Mouse (Mus musculus) liver, postnatal 0 days (tissue): Measurements from ENCODE around the gene Arhgef6. TPM values are rescaled to one million over a fixed set of nuclear protein-coding genes. Genes with fewer than 3 reads are reported as not detected.
A peak's percentile ranks its signal among the peaks of the same experiment; 100 is the strongest.

Source experiments
- ATAC-seq: fragments of 200-750 bp; cut with Nextera tagmentation; 2 replicates; pipeline ENCODE4 v1.8.0; 2017; ENCODE audit warnings: mild to moderate bottlenecking, moderate library complexity
- DNase-seq: peaks from one replicate; pipeline ENCODE4 v3.0.0-alpha.2; 2016
- H3K27ac ChIP-seq: fragments of 300-500 bp; sonication (generic); 2 replicates; pipeline ENCODE4 v1.5.1; 2014; ENCODE audit warnings: antibody characterized with exemption, moderate library complexity, mild to moderate bottlenecking, low read depth
- H3K27me3 ChIP-seq: fragments of 300-500 bp; sonication (generic); 2 replicates; pipeline ENCODE4 v1.6.1; 2014; ENCODE audit warnings: low read length, control low read depth, mixed read lengths; ENCODE audit not compliant: insufficient read depth
- H3K36me3 ChIP-seq: fragments of 300-500 bp; sonication (generic); replicated peaks from 2 replicates; pipeline ENCODE4 v1.6.1; 2014; ENCODE audit warnings: mild to moderate bottlenecking, control low read depth, low read length, moderate library complexity, mixed read lengths; ENCODE audit not compliant: insufficient read depth
- H3K4me1 ChIP-seq: fragments of 300-500 bp; sonication (generic); 2 replicates; pipeline ENCODE4 v1.6.1; 2014; ENCODE audit warnings: antibody characterized with exemption, mild to moderate bottlenecking, control low read depth; ENCODE audit not compliant: insufficient read depth
- H3K4me2 ChIP-seq: fragments of 300-500 bp; sonication (generic); 2 replicates; pipeline ENCODE4 v1.6.1; 2014; ENCODE audit warnings: low read depth, mild to moderate bottlenecking, low read length, moderate library complexity, mixed read lengths
- H3K4me3 ChIP-seq: fragments of 300-500 bp; sonication (generic); 2 replicates; pipeline ENCODE4 v1.5.1; 2014; ENCODE audit warnings: low read depth, low read length
- H3K9ac ChIP-seq: fragments of 300-500 bp; sonication (generic); replicated peaks from 2 replicates; pipeline ENCODE4 v1.6.1; 2014; ENCODE audit warnings: mild to moderate bottlenecking, moderate library complexity
- H3K9me3 ChIP-seq: fragments of 300-500 bp; sonication (generic); 2 replicates; pipeline ENCODE4 v1.6.1; 2016; ENCODE audit warnings: mild to moderate bottlenecking, control low read depth, low read length, mixed read lengths
- CTCF ChIP-seq: sonication (generic); IDR thresholded peaks from 2 replicates; pipeline ENCODE4 v1.5.1; 2016; ENCODE audit warnings: antibody characterized with exemption, low read depth
- EP300 ChIP-seq: IDR thresholded peaks from 2 replicates; pipeline ENCODE4 v1.6.1; 2016; ENCODE audit warnings: antibody characterized with exemption, low read depth, mild to moderate bottlenecking
- WGBS: fragments of 180-500 bp; shearing (Covaris S2); extraction: QIAGEN DNeasy Blood & Tissue Kit; methylation state at CpG from one replicate; pipeline ENCODE4 v1.1.7; 2014; ENCODE audit not compliant: insufficient replicate concordance; 5-methylcytosine and 5-hydroxymethylcytosine counted together
- polyA plus RNA-seq: library from polyadenylated mRNA; unstranded; fragments of >200 nt; fragmentation: Nextera tagmentation; extraction: Ambion mirVana; gene quantifications from 2 replicates; pipeline ENCODE4 v1.2.1, GENCODE M21; 2015

Gene Arhgef6
- polyA plus RNA-seq, 1 experiment from 2014 or later: 5.9 TPM

DNA sequence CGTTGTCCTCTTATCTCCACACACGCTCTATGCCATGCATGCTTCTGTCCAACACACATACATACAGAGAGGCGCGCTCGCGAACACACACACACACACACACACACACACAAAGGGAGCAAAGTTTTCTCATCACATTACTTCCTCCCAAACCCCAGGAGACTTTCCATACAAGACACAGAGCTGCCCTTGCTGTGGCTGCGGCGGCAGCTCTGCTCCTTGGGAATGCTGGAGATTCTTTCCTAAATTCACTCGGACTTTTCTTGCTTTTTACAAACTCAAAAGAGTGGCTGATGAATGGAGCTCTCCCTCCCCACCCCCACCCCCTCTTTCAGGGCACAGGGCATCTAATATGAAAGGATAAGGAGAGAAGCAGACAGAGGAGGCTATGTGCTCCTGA lies 52.2 kb downstream of the Arhgef6 start:
- Histone ChIP-seq H3K4me1 (no peaks in the 10 kb centered on the region), H3K4me2 (no peak overlapping the region), H3K27me3 (no peaks in the 10 kb centered on the region), H3K9me3 (no peaks in the 10 kb centered on the region), H3K27ac (no peak overlapping the region), H3K36me3 (no peaks in the 10 kb centered on the region), H3K4me3 (no peak overlapping the region), H3K9ac (no peak overlapping the region)
- DNase-seq: no peak
- WGBS: 72% methylated on average over 9 of the region's 9 CpGs
- no peak for TF ChIP-seq EP300
- no peak for TF ChIP-seq CTCF
- no peak for ATAC-seq

- DNase-seq (no peak), ATAC-seq (no peak)
- no peak overlapping the region for H3K9ac ChIP-seq
- H3K4me2 ChIP-seq: no peak overlapping the region
- H3K4me1 ChIP-seq: no peaks in the 10 kb centered on the region
- no peak overlapping the region for H3K27ac ChIP-seq
- TF ChIP-seq EP300 (no peak), CTCF (no peak)
- no peak overlapping the region for H3K4me3 ChIP-seq
- H3K36me3 ChIP-seq: no peaks in the 10 kb centered on the region
- no peaks in the 10 kb centered on the region for H3K27me3 ChIP-seq
- WGBS: 80% methylated on average over 3 of the region's 3 CpGs
- H3K9me3 ChIP-seq: no peaks in the 10 kb centered on the region
Measured at GRCm38 (mm10) chrX:57282184-57282583, 56.3 kb downstream of the Arhgef6 start.

DNA sequence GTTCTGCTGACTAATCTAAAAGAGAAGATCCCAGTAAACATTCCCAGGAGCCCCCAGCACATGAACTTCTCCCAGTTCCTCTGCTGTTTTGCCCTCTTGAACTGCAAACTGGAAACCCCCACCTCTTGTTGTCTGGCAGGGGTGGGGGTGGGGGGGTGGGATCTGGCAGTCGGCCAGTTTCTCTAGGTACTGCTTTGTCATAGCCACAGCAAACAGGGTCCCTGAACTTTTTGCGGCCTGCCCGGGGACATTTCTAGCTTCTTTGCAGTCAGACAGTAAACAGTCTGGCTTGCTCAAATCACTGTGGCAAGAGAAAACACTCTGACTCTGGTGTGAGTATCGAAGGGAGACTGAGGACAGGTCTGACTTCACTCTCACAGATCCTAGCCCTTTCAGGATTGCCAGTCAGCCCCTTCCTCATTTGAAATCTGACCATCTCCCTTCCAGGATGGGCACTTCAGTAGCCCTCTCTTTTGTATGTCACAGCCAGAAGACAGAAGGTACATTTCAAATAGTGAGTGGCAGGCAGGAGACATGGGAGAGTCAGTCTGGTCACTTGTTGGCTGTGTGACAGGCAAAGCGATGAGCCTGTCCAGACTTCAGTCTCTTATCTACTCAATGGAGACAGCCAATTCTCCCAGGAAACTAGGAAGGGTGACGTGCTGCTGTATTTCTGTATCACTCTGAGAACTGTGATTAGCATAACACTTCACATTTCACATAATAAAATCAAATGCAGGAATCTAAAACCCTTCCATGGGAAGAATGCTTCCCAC lies 60.8 kb downstream of the Arhgef6 start:
- Histone ChIP-seq H3K36me3 (no peaks in the 10 kb centered on the region; the same call in 1 of the 2 replicates), H3K4me1 (no peaks in the 10 kb centered on the region), H3K4me3 (no peak overlapping the region), H3K27ac (peak overlapping the region; percentile 70), H3K4me2 (no peak overlapping the region), H3K9ac (0 out of 2 replicates have a peak overlapping the region, but pooled peaks have one; percentile 23), H3K9me3 (no peaks in the 10 kb centered on the region), H3K27me3 (no peaks in the 10 kb centered on the region)
- peak; percentile 88 for ATAC-seq
- peak; percentile 53 for DNase-seq
- TF ChIP-seq EP300: no peak
- no peak for TF ChIP-seq CTCF
- WGBS: 70% methylated on average over 6 of the region's 6 CpGs

DNA sequence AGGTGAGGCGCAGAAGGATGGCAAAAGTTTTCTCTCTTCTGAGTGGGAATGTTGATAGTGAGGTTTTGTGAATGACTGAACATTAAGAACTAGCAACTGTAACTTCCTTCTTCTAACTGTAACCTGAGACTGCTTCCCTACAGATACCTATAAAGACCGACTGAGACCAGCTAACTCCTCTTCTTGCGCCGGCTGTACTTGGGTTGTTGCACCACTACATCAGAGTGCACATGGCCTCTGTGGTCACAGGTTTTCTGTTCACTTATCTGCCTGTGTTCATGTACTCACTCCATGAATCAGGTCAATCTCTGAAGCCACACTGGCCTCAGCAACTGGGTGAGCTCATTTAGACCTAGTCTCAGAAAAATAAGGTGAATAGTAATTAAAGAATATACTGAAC lies 75.0 kb downstream of the Arhgef6 start:
- DNase-seq: no peak
- no peaks in the 10 kb centered on the region for H3K36me3 ChIP-seq
- no peak for TF ChIP-seq EP300
- TF ChIP-seq CTCF: no peak
- H3K4me1 ChIP-seq: no peaks in the 10 kb centered on the region
- no peak overlapping the region for H3K4me3 ChIP-seq
- H3K27ac ChIP-seq: no peak overlapping the region
- no peaks in the 10 kb centered on the region for H3K9me3 ChIP-seq
- no peak overlapping the region for H3K9ac ChIP-seq
- 76% methylated on average over 4 of the region's 4 CpGs for WGBS
- H3K4me2 ChIP-seq: no peak overlapping the region
- no peak for ATAC-seq
- no peaks in the 10 kb centered on the region for H3K27me3 ChIP-seq

GRCm38 (mm10) chrX:57260744-57261143 lies 77.8 kb downstream of the Arhgef6 start:
- TF ChIP-seq CTCF (peak; percentile 43), EP300 (no peak)
- H3K9ac ChIP-seq: no peak overlapping the region
- H3K4me3 ChIP-seq: no peak overlapping the region
- 59% methylated on average over 2 of the region's 2 CpGs for WGBS
- H3K4me1 ChIP-seq: no peaks in the 10 kb centered on the region
- H3K9me3 ChIP-seq: no peaks in the 10 kb centered on the region
- no peak overlapping the region for H3K4me2 ChIP-seq
- H3K36me3 ChIP-seq: no peaks in the 10 kb centered on the region
- H3K27ac ChIP-seq: no peak overlapping the region
- no peaks in the 10 kb centered on the region for H3K27me3 ChIP-seq
- ATAC-seq (no peak), DNase-seq (no peak)

DNA sequence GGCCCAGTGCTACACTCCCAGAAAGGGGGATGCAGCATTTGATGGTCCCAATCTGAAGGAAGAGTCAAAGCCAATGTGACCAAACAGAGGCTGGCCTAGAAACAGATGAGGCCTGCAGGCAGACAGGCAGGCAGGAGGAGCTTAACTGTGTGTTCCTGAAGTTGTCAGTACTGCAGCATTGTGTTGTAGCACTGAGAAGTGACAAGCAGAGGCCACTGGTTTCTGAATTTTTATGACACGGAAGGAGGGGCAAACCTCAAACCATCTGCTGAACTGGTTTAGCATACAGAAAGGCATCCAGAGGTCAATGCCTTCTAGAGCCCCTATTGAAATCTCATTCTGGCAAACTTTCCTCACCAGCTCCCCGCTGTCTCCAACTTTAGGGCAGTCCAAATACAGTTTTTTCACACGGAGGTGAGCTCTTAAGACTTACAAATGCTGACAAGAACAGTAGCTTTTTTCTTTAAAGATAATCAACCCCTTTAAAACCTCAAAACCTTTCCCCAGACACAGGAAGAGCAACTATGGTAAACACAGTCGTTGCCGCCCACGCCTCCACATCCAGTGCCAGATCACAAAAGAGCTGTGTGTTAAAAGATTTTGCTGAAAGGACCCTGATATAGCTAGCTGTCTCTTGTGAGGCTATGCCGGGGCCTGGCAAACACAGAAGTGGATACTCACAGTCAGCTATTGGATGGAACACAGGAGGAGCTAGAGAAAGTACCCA lies 85.0 kb downstream of the Arhgef6 start:
- H3K36me3 ChIP-seq: no peaks in the 10 kb centered on the region
- DNase-seq (no peak), ATAC-seq (no peak)
- H3K4me2 ChIP-seq: no peak overlapping the region
- H3K9ac ChIP-seq: no peak overlapping the region
- H3K4me3 ChIP-seq: no peak overlapping the region
- WGBS: 70% methylated on average over 7 of the region's 7 CpGs
- no peaks in the 10 kb centered on the region for H3K9me3 ChIP-seq
- TF ChIP-seq CTCF (no peak), EP300 (no peak)
- no peak overlapping the region for H3K27ac ChIP-seq
- no peaks in the 10 kb centered on the region for H3K27me3 ChIP-seq
- H3K4me1 ChIP-seq: no peaks in the 10 kb centered on the region
